Mouse (Mus musculus): ENCODE results near the gene Ywhah.

Gene Ywhah

GRCm38 (mm10) chr5:33052849-33053582 is 34.4 kb downstream of the Ywhah start:
- no peak for DNase-seq (ENCODE audit: low spot score)

GRCm38 (mm10) chr5:33056126-33056765 is 37.6 kb downstream of the Ywhah start:
- DNase-seq (ENCODE audit: low spot score): no peak

- no peak for DNase-seq (ENCODE audit: low spot score)
Observed at GRCm38 (mm10) chr5:33070071-33070470, 51.5 kb downstream of the Ywhah start.

- DNase-seq (ENCODE audit: low spot score): no peak
Observed at GRCm38 (mm10) chr5:33076490-33077191, 58.0 kb downstream of the Ywhah start.

Data from embryo, embryonic 10 days (tissue).